Mouse (Mus musculus) adrenal gland, adult 8-10 months (tissue): ENCODE data around the gene Caskin2. TPM values are rescaled to one million over a fixed set of nuclear protein-coding genes. Genes with fewer than 3 reads are reported as not detected.

ENCODE experiments used
- DNase-seq: peaks from one replicate; pipeline ENCODE4 v3.0.0; 2022
- total RNA-seq, 4 experiments: library from RNA; stranded (reverse); gene quantifications; 2 replicates each; pipeline ENCODE4 v1.2.4; 2022

Gene Caskin2
- total RNA-seq, 4 experiments from 2014 or later, result 60.6 to 97.3 (median 78.2) TPM

- DNase-seq, result no peak
These were observed 8.4 kb downstream of the Caskin2 start for GRCm38 (mm10) chr11:115805005-115805404.

DNA sequence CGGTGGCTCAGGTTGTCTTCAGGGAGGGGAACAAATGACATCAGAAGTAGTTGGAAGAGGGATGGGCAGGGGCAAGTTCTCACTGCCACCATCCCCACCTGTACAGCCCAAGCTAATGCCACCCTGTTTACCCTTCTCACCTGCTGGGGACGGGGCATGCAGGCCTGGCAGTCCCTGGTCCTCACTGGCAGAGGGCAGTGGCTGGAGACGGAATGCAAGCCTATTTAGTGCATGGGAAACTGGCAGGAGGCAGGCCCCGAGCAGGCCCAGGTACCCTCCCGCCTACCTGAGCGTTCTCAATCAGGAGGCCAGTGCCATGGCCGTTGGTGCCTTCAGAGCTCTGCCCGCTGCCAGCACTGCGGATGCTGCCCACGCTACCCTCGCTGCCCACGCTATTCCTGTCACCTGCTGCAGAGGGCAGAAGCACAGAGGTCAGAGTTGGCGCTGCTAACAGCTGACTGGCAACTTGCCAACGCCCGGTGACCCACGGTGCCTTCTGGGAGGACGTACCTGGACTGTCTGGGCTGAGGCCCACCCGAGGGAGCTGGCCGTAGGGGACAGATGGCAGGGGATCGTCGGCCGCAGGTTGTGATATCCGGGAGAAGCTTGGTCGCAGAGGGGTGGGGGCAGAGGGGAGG, 10.2 kb downstream of the Caskin2 start:
- no peak for DNase-seq

- DNase-seq, result no peak
These were observed 12.5 kb downstream of the Caskin2 start for GRCm38 (mm10) chr11:115800981-115801380.

DNA sequence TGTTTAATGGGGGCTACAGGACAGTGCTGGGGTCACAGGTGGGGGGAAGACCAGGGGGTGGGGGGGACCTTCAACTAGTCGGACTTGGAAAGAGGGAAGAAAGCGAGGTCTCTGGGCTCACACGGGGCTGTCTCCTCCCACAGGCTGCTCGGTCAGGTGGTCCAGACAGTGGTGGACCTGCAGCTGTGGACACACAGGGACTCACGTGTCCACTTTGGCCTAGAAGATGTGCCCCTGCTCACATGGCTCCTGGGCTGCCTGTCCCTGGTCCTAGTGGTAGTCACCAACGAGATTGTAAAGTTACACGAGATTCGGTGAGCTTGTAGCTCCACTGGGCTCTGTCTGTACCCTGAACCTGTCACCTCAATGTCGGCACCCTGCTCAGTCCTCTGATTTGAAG, 15.8 kb downstream of the Caskin2 start:
- no peak for DNase-seq

GRCm38 (mm10) chr11:115796898-115797297, 16.5 kb downstream of the Caskin2 start:
- DNase-seq, result no peak

GRCm38 (mm10) chr11:115792353-115792752, 21.1 kb downstream of the Caskin2 start:
- DNase-seq, result peak; percentile 82

- DNase-seq, result no peak
These were observed 21.5 kb downstream of the Caskin2 start for GRCm38 (mm10) chr11:115791919-115792318.

DNA sequence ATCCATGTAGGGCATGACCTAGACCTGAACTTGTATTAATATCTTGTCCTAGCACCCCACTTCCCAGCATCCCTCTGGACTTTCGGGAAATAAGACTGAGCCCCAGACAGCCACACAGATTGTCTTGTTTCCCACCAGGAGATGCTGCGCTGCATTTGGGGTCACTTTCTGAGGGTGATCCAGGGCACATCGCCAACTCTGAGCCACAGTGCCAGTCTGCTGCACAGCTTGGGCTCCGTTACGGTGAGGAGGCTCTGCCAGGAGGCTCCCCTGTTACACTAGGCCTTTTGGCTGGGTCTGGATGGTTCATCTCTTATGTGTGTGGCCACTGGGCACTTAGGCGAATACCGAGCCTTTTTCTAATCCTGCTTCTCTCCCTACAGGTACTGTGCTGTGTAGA, 23.7 kb downstream of the Caskin2 start:
- no peak for DNase-seq

- DNase-seq, result no peak
These were observed 27.0 kb downstream of the Caskin2 start for GRCm38 (mm10) chr11:115786473-115786872.

DNA sequence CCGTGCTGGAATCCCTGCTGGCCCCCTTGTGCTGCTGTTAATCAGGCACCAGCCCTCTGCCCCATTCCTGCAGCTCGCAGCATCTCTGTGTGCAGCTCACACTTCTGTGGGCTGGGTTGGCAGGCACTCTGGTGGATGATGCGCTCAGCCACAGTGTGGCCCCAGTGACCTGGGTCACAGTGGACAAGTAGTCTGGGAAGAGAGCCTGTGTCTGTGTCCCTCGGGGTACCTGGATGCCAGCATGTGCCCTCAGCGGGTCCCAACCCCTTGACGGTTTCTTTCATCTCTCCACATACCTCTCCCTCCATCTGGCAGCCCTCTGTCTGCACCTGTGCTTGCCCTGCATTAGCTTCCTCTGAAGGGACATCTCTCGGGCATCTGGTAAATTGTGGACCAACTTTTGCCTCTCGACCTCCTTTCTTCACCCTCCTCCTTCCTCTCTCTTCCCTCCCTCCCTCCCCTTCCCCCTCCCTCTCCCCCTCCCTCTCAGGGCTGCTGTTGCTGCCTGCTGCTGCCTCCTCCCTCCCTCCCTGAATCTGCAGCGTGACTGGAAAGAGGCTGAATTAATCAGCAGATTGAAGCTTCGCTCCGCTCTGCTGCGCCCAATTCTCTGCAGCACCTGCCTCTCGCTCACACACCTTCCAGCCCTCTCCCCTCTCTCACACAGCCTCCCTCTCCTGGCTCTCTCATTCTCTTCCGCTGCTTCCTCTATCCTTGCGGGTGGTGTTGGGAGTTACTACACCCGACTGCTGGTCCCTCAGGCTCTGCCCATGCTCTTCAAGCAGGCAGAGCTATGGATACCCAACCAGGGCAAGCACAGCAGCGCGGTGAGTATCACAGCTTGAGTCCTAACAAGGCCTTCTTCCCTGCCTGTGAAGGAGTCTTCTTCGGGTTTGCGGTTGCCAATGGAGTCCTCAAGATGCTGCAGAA, 33.0 kb downstream of the Caskin2 start:
- DNase-seq, result no peak

GRCm38 (mm10) chr11:115779038-115779571, 34.3 kb downstream of the Caskin2 start:
- DNase-seq, result peak; percentile 93

DNA sequence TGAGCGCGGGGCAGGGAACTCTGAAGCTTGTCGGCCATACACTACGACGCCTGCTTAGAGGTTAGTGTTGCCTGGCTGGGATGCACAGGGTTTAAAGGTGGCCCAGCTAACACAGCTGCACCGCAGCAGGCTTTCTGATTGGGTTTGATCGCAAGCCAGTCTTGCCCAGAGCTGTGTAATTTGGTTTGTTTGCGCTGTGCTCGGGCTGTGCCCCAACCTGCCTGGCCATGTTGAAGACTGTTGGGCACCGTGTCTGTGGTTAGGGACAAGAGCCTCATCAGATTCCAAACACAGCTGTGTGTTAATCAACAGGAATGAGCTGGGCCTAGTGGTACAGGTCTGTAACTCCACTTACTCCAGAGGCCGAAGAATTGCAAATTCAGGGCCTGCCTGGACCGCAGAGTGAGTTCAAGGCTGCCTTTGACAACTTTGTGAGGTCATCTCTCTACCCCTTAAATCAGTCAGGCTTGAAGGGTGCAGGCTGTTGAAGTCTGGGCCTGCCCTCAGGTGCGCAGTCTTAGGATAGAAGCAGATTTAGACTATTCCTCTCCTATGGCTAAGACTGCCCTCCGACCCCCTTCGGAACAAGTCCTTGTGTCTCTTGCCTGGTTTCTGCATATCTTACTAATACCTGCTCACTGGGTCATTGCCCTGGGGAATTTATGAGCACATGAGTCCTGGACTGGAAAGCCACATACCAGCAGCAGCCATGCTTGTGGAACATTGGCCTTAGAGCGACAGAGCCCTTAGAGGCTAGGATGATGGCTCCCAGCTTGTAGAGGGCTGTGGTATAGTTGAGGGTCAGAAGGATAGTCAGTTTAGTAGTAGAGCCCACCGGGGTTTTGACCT, 35.7 kb downstream of the Caskin2 start:
- no peak for DNase-seq

GRCm38 (mm10) chr11:115776954-115777353, 36.5 kb downstream of the Caskin2 start:
- DNase-seq, result no peak

DNA sequence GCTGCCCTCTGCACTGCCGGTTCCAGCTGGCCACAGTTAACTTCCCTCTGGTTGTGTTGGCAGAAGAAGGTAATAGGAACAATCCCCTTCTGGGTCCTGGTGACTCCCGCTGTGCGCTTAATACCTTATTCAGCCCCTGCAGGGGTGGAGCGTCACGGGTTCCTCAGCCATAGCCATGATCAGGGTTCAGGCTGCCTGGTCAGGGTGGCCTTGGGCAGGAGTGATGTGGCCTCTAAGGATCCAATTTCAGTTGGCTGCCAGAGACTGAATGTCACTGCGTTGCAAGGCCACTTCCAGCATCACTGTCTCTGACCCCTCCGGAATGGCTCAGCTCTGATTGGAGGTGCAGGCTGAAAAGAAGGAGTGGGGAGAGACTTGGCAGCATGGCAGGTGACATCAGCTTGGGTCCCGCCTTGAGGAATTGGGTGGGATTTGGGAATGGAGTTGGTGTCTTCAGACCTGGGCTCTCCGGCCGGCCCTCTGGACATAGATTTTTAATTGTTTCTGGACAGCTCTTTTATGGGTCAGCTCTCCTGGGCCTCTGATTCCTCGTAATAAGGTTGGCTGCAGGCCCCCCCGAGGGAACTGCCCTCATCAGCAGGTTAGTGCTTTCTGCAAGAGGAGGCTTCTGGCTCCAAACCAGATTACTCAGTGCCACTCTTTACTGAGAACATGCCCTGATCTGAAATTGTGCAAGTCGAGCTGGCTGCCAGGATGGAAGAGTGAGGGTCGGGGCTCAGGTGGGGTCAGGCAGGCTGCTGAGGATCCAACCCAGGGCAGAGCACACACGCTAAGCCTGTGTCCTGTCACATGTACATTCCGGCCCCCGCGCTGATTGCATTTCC, 37.4 kb downstream of the Caskin2 start:
- peak; percentile 90 for DNase-seq

GRCm38 (mm10) chr11:115774653-115775052, 38.8 kb downstream of the Caskin2 start:
- DNase-seq, result no peak

DNA sequence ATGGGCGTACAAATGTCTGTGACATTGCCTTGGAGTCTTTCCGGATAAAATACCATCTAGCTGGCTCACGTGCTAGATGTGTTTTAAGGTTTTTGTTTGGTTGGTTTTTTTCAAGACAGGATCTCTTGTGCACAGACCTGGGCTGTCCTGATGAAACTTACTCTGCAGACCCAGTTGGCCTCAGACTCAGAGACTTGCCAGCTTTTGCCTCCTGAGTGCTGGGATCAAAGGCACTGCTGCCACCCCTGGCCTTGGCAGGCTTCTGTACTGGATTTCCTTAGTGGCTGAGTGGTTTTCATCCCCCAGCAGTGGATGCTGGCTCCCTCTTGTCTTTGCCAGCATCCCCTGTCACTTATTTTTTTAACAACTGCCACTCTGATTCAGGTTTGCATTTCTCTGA, 44.5 kb downstream of the Caskin2 start:
- DNase-seq, result no peak

DNA sequence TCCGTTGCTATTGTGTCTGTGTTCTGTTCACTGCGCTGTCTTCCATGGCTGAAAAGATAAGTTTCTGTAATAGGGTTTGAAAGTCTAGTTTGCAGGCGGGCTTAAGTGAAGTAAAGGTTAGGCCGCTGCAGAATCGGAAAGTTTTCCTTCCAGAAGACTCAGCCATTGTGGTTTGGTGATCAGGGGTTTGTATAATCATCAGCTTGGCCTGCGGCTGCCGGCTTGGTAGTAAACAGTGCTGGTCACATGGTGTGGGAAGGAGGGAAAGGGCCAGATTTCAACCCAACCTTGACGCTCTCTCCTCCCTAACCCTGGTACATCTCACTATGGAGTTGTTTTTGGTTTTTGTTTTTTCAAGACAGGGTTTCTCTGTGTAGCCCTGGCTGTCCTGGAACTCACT, 46.5 kb downstream of the Caskin2 start:
- DNase-seq, result no peak

DNA sequence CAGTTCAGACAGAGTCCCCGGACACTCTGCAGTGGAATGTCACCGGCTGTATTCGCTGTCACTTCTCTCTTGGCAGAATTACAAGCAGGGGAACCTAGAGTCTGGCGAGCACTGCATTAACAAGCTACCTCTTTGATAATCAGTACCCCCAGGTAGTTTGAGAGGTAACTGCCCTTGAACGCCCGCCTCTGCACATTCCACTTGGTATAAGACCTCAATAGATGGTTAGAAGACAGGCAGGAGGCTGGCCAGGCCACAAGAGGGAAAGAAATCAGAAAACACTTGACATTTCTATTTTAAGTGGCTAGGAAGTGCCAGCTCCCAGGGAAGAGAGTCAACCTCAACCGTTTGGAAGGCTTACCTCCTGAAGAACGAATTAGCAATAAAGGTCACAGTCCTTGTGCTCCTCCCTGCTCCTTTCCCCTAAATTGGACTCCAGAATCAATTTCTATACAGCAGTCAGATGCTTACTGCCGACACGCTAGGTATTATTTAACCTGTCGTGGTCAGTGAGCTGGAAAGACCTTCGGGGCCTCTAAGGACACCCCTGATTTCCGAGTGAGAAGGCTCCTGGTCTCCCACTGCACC, 47.0 kb downstream of the Caskin2 start:
- DNase-seq, result no peak

- no peak for DNase-seq
These were observed 47.8 kb downstream of the Caskin2 start for GRCm38 (mm10) chr11:115765607-115766141.

DNA sequence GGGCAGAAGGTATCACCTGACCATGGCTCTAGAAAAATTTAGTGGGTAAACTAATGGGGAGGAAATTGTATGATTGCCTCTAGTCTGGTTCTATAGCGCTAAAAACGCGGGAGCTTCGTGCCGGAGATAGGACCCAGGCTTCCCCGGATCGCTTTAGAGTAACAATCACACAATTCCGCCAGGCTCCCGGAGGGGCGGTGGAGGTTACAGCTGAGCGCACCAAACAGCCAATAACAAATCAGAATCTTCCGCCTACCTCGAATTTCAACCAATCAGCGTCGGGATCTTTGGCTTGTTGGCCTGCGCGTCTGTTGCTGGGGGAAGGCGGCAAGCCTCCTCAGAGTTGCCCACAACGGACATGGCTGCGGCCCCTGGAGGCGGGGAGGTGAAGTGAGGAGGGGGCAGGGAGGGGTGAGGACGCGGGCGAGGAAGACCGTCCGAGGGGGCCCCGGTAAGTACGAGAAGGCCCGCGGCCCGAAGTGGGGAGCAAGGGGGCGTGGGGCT, 48.3 kb downstream of the Caskin2 start, which contains the start of gene Tmem94:
TSS of gene Tmem94 (plus strand) at position 331 of the 504 bp plus-strand sequence.
- peak; percentile 96 for DNase-seq

DNA sequence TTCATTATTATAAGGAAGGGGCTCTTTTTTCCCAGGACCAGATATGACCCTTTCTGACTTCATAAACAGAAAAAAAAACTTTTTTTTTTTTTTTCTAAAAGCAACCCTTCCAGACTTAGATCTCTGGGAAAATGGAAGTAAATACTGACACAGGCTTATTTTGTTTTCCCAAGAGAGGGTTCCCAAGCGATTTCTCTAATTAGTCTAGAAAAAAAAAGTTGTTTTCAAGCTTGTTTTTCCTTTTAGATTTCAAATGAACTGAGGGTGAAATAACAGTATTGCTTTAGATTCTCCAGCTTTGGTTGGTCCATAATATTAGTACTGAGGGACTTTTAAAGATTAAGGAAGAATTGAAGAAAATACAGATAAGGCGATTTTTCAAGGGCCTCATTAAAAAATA, 48.7 kb downstream of the Caskin2 start:
- DNase-seq, result no peak
